Mouse (Mus musculus) cortical plate, adult 2 months (tissue): Measurements from ENCODE around the gene Olfr509.

Source experiments
- CTCF ChIP-seq: fragments of 200-500 bp; IDR thresholded peaks from 2 replicates; pipeline ENCODE4 v1.5.1; 2011; ENCODE audit warnings: mild to moderate bottlenecking, control low read depth, low read length; ENCODE audit not compliant: insufficient read depth; ENCODE audit errors: extremely low read depth
- POLR2A ChIP-seq: fragments of 200-500 bp; IDR thresholded peaks from 2 replicates; pipeline ENCODE4 v1.6.1; 2011; ENCODE audit warnings: mild to moderate bottlenecking, low read length, control low read depth; ENCODE audit not compliant: insufficient read depth; ENCODE audit errors: extremely low read depth

- TF ChIP-seq POLR2A (no peak), CTCF (no peak)
Observed at GRCm38 (mm10) chr7:108662419-108662818, 10.7 kb upstream of the Olfr509 start.
